ENCODE assay signal across 7 mouse cellular contexts in genomic region chr15:85653421-85654401, GRCm38 (mm10).
DNase-seq lines count a peak whose midpoint lies in the region; ATAC-seq lines count a peak whose summit lies in the region.

No protein-coding gene starts in this region.

- H3K27me3 ChIP-seq in intestine, embryonic 14.5 days (replicated peaks; ENCODE audit: control insufficient read depth, insufficient read depth, low read length) = no peaks in the 10 kb centered on the region; the same call in 1 of the 2 replicates
- peaks cover 88% of the 10 kb centered on the region for H3K27me3 ChIP-seq in midbrain, embryonic 13.5 days
- no peaks in the 10 kb centered on the region for H3K27me3 ChIP-seq in splenic B cell, adult 2 months (ENCODE audit: control insufficient read depth, insufficient read depth, low read length, poor library complexity, severe bottlenecking)

- peak overlapping the region; percentile 70 for H3K4me2 ChIP-seq in intestine, embryonic 14.5 days (ENCODE audit: low read length)
- H3K4me2 ChIP-seq in midbrain, embryonic 13.5 days (replicated peaks) = peak overlapping the region; percentile 57

- WGBS in intestine, embryonic 14.5 days = 13% methylated on average over 32 of the region's 32 CpGs
- WGBS in midbrain, embryonic 13.5 days = 19% methylated on average over 31 of the region's 32 CpGs

- intact Hi-C loops in left cerebral cortex, postnatal 4 days (cut with DNase I) = no loop called here

- H3K9ac ChIP-seq in intestine, embryonic 14.5 days (ENCODE audit: low read length) = peak overlapping the region; percentile 50
- H3K9ac ChIP-seq in midbrain, embryonic 13.5 days (replicated peaks) = peak overlapping the region; percentile 70

- peak; percentile 80 for ATAC-seq in activated CD4-positive, CD25-positive, alpha-beta regulatory T cell, adult 4 months
- ATAC-seq in intestine, embryonic 14.5 days (replicated peaks; ENCODE audit: low FRiP score, low TSS enrichment, low read depth) = peak; percentile 85
- ATAC-seq in midbrain, embryonic 13.5 days = peak; percentile 82

- peak overlapping the region; percentile 91 for H3K27ac ChIP-seq in intestine, embryonic 14.5 days (ENCODE audit: low read depth)
- H3K27ac ChIP-seq in midbrain, embryonic 13.5 days = peak overlapping the region; percentile 98

- peak overlapping the region; percentile 32 for H3K4me3 ChIP-seq in intestine, embryonic 14.5 days (ENCODE audit: low read depth, low read length)
- peak overlapping the region; percentile 32 for H3K4me3 ChIP-seq in midbrain, embryonic 13.5 days (replicated peaks)

- H3K9me3 ChIP-seq in intestine, embryonic 14.5 days (ENCODE audit: control insufficient read depth, low read length) = no peaks in the 10 kb centered on the region
- no peaks in the 10 kb centered on the region for H3K9me3 ChIP-seq in midbrain, embryonic 13.5 days

- peak; percentile 89 to 90 for DNase-seq in cerebellum, postnatal 14 days
- peak; percentile 90 for DNase-seq in gastrocnemius, postnatal 10 days
- DNase-seq in intestine, embryonic 14.5 days (ENCODE audit: low spot score) = peak; percentile 88
- DNase-seq in left cerebral cortex, postnatal 4 days = peak; percentile 95
- peak; percentile 60 for DNase-seq in splenic B cell, adult 2 months (ENCODE audit: low read depth, low spot score)

- H3K36me3 ChIP-seq in intestine, embryonic 14.5 days (ENCODE audit: control insufficient read depth, insufficient read depth, low read length) = no peaks in the 10 kb centered on the region
- no peaks in the 10 kb centered on the region for H3K36me3 ChIP-seq in midbrain, embryonic 13.5 days
- no peaks in the 10 kb centered on the region for H3K36me3 ChIP-seq in splenic B cell, adult 2 months (ENCODE audit: control insufficient read depth, insufficient read depth, low read length, poor library complexity, severe bottlenecking)

- peaks cover 23% of the 10 kb centered on the region for H3K4me1 ChIP-seq in intestine, embryonic 14.5 days (replicated peaks; ENCODE audit: control insufficient read depth, insufficient read depth, low read length)
- peaks cover 61% of the 10 kb centered on the region for H3K4me1 ChIP-seq in midbrain, embryonic 13.5 days (replicated peaks)

Comparison
In these comparisons a context has a peak if more than half of its experiments do, and no peak if none do; other contexts are left out.
1. Peak in every context shown above with its lines: DNase-seq, ATAC-seq, H3K4me3 ChIP-seq and H3K27ac ChIP-seq.